Mouse (Mus musculus) layer of hippocampus, adult 9-10 months (tissue): ENCODE results near the gene Atp11a.

Experiments used
- DNase-seq: peaks from one replicate; pipeline ENCODE4 v3.0.0; 2022; ENCODE audit warnings: low spot score

The Atp11a gene

DNA sequence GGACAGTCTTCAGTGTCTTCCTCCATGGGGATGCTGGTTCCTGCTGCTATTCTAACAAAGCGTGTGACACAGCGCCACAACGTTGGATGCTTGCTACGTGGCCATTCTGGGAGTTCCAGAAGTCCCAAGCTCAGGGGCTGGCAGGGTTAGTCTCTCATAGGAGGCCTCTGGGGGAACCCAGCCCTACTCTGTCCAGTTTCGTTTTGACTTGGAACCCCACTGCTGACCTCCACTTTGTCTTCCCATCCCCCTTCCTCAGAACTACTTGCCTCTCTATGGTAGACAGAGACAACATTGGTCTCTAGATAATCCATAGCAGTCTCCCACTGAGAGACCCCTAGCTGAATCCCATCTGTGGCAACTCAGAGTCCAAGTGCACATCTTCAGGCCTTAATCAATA, 149.8 kb downstream of the Atp11a start:
- no peak for DNase-seq

DNA sequence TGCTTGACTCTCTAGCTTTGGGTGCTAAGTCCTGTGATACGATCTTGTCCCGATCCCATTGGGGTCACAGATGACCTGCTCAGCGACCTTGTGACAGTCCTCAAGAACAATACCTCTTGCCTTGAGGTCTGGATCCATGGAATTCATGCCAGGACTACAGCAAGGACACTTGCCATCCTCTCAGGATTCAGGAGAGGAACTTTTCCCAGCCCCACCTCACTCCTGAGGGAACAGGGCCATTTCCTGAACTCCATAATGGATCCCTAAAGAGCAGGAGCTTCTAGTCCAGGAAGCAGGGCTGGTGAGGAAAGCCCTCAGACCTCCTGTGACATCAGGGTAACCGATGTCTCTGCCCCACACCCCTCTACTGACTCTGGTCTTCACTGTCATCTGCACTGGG, 150.9 kb downstream of the Atp11a start:
- DNase-seq: no peak

DNA sequence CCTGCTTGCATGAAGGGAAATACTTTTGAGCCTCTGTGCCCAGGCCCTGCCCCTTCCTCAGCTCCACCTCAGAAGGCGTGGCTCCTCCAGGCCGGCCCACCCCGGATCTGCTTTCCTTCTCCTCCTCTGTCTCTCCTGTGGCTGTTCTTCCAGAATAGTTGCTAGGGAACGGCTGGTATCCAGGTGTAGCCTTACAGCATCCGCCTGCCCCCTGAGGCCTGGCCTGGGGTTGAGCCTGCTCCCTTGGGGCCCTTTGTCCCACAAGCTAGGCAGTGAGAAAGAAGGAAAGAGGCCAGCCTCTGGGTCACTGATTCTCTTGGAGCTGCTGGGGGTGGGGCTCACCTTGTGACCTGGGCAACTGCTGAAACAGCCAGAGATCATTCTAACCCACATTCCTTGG, 155.2 kb downstream of the Atp11a start:
- DNase-seq: no peak

DNA sequence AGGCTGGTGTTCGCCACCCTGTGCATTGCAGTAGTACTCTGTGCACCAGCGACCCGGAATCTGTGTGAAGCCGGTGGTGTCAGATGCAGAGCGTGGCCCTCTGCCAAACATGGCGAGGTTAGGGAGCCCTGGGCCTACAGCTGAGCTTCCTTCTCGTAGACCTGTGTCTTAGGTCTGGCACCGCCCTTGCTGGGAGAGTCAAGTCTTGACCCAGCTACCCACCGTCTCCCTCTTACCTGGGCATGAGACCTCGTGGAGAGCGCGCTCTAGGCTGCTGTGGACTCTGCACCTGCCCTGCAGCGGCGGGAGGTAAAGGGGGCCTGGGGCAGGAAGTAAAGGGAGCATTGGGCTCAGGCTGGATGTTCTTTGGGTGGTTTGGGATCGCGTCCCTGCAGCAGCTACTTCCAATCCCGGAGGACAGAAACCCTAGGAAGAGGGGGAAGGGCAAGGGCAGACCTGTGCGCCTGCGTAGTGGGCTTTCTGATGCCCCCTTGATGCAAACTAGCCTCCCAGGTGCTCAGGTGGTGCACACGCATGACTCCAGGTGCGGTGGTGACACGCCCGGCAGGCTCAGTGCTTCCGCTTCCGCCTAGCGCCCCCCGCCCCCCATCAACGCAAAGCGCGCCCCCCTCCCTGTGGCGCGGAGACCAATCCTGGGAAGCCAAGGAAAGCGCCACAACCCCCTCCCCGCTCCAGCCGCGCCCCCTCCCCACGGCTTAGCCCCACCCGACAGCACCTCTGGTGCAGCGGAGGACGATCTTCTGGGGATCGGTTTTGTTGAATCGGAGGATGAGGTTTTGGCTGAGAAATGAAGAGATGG, 158.6 kb downstream of the Atp11a start:
- no peak for DNase-seq

DNA sequence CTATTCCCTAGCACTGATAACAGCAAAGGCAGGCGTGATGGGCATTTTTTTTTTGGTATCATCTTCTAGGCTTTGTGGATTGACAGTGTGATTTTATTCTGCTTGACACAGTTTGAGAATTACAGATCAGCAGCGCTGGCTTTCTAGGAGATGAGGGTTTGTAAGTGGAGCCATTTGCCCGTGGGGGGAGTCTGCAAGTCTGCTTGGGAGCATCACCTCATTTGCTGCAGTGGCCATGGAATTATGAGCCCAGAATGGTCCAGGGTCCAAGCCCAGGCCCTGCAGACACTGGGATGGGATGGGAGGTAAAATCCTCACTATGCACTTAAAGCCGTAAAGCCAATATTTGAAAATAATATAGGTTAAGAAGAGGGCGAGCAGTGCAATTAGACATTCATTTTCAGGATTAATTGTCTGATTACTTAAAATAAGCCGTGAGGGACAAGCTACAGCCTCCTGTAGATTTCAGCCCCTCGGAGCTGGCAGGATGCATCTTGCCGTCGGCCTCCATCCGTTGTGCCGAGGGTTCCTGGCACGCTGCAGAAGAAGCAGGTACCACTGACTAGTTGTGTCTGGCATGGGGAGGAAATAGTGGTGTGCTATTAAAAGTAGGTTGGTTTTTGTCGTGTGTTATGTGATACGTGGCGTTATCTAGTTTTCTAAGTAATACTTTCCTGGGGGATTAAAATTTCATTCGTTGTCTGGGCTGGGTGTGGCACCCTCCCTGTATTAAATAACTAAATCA, 159.5 kb downstream of the Atp11a start:
- no peak for DNase-seq

DNA sequence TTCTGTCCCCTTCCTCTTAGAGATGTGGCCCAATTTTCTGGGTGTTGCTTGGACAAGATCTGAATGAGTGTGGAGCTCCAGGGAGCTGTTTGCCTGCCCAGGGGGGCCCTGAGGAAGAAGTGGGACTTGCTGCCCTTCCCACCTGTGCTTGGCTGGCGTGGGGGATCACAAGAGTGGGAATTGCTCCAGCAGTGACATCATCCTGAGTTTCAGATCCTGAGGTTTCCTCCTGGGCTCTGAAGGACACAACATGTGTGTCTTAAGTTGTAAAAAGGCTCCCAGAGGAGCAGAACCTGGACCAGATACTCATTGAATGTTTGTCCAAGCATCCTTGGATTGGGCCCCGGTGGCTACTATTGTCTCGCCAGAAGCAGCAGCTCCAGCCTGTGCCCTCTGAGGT, 160.2 kb downstream of the Atp11a start:
- no peak for DNase-seq

DNA sequence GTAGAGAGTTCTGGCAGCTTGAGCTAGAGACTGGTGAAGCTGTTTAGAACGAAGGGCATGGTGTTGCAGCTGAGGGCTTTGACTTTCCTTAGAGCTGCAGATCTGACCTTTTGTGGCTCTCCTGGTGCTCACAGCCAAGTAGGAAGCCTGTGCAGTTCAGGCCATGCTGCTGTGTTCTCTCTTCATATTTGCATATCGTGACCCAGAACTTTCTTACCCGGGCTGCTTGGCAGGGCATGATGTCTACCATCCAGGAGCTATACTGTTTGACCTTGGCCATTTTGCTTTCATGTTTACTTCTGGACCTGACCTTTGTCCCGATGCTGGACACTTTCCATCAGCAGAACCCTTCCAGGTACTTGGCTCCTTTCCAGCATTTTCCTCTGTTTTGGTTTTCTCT, 161.0 kb downstream of the Atp11a start:
- no peak for DNase-seq
